Mouse (Mus musculus): ENCODE results near the gene Kcnt2. TPM values are rescaled to one million over a fixed set of nuclear protein-coding genes. Genes with fewer than 3 reads are reported as not detected.

Kcnt2 gene
- polyA plus RNA-seq, 1 experiment from 2014 or later: 2.3 TPM

DNA sequence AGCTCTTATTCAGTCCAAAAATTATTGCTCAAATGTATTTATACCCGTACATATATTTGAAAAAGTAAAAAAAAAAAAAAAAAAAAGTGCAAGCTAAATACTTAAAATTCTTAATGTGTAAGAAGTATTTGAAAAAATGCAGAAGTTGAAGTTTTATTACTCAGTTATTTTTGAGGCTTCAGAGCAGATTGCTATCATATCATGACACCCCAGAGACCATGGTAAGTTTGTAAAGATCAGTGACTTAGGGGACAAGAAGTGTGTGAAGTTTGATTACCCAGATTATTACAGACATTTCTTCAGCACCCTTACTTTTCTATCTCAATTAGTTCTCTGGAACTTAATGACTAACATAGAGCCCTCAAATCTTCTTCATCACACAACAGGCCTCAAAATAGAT is 58.3 kb downstream of the Kcnt2 start:
- no peak for ATAC-seq (ENCODE audit: low FRiP score, low read depth)
- H3K4me3 ChIP-seq: no peak overlapping the region
- H3K4me1 ChIP-seq: no peaks in the 10 kb centered on the region
- no peak overlapping the region for H3K27ac ChIP-seq
- no peaks in the 10 kb centered on the region for H3K36me3 ChIP-seq
- no peak overlapping the region for H3K4me2 ChIP-seq (replicated peaks)
- H3K27me3 ChIP-seq (replicated peaks): no peaks in the 10 kb centered on the region
- whole genome bisulfite sequencing: 88% methylated on average over 1 of the region's 1 CpGs
- 0 out of 2 replicates have a peak, but pooled peaks cover 3% of the 10 kb centered on the region for H3K9me3 ChIP-seq
- no peak overlapping the region for H3K9ac ChIP-seq

GRCm38 (mm10) chr1:140305344-140305743 is 59.4 kb downstream of the Kcnt2 start:
- Histone ChIP-seq H3K9me3 (0 out of 2 replicates have a peak, but pooled peaks cover 3% of the 10 kb centered on the region), H3K27me3 (replicated peaks) (no peaks in the 10 kb centered on the region), H3K27ac (no peak overlapping the region), H3K4me1 (no peaks in the 10 kb centered on the region), H3K4me3 (no peak overlapping the region), H3K9ac (no peak overlapping the region), H3K4me2 (replicated peaks) (no peak overlapping the region), H3K36me3 (no peaks in the 10 kb centered on the region)
- ATAC-seq (ENCODE audit: low FRiP score, low read depth): no peak

DNA sequence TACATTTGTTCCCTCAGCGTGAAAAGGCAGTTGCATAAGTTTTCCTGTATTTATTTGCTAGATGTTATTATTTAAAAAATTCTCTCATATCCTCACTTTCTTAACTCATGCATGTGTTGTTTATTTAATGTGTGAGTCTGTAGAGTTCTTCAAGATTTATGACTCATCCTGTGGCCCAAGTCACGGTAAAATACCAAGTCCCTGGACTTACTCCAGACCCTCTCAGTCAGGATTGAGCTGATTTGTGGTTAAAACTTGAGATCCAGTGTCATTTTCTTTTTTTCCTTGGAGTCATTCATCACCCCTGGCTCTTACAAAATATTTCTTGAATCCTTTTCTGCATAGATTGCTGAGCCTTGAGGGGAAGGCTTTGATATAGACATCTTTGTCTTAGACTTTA is 60.4 kb downstream of the Kcnt2 start:
- H3K36me3 ChIP-seq: no peaks in the 10 kb centered on the region
- ATAC-seq (ENCODE audit: low FRiP score, low read depth): no peak
- H3K4me2 ChIP-seq (replicated peaks): no peak overlapping the region
- no peaks in the 10 kb centered on the region for H3K27me3 ChIP-seq (replicated peaks)
- no peak overlapping the region for H3K9ac ChIP-seq
- 67% methylated on average over 2 of the region's 2 CpGs for WGBS
- H3K27ac ChIP-seq: no peak overlapping the region
- H3K4me3 ChIP-seq: no peak overlapping the region
- H3K9me3 ChIP-seq: 0 out of 2 replicates have a peak, but pooled peaks cover 3% of the 10 kb centered on the region
- no peaks in the 10 kb centered on the region for H3K4me1 ChIP-seq

DNA sequence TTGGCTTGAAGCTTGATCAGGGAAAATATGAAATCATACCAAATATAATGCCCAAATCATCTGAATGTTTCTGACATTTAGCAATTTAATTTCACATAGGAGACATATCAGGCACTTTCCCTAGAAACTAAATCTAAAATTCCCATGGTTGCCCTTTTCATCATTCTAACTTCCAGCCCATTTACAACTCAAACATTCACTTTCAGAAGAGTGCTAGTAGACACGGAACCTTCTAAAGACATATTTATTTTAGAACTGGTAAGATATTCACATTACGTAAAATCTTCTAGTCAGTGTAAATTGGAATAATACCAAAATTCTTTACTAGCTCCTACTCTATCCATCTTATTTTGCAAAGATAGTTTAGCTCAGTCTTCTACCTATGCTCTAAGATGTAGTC is 64.8 kb downstream of the Kcnt2 start:
- no peak for ATAC-seq (ENCODE audit: low FRiP score, low read depth)
- 96% methylated on average over 2 of the region's 2 CpGs for WGBS
- H3K9me3 ChIP-seq: no peaks in the 10 kb centered on the region

DNA sequence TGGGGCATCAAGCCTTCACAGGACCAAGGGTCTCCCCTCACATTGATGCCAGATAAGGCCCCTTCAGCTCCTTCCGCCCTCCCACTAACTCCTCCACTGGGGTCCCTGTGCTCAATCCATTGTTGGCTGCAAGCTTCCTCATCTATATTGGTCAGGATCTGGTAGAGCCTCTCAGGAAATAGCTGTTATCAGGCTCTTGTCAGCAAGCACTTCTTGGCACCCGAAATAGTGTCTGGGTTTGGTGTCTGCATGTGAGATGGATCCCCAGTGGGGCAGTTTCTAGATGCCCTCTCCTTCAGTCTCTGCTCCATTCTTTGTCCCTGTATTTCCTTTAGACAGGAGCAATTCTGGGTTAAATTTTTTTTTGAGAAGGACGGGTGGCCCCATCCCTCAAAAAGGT is 79.1 kb downstream of the Kcnt2 start:
- Histone ChIP-seq H3K4me2 (replicated peaks) (no peak overlapping the region), H3K9ac (no peak overlapping the region), H3K9me3 (no peaks in the 10 kb centered on the region), H3K4me3 (no peak overlapping the region), H3K4me1 (no peaks in the 10 kb centered on the region), H3K27ac (no peak overlapping the region), H3K27me3 (replicated peaks) (no peaks in the 10 kb centered on the region), H3K36me3 (no peaks in the 10 kb centered on the region)
- 88% methylated on average over 3 of the region's 3 CpGs for WGBS
- ATAC-seq (ENCODE audit: low FRiP score, low read depth): no peak

More for the DNA sequence above, 64.8 kb downstream of the Kcnt2 start:
- H3K4me2 ChIP-seq (replicated peaks): no peak overlapping the region
- H3K4me1 ChIP-seq: no peaks in the 10 kb centered on the region
- H3K36me3 ChIP-seq: no peaks in the 10 kb centered on the region
- H3K27me3 ChIP-seq (replicated peaks): no peaks in the 10 kb centered on the region
- no peak overlapping the region for H3K9ac ChIP-seq
- H3K27ac ChIP-seq: no peak overlapping the region
- no peak overlapping the region for H3K4me3 ChIP-seq

DNA sequence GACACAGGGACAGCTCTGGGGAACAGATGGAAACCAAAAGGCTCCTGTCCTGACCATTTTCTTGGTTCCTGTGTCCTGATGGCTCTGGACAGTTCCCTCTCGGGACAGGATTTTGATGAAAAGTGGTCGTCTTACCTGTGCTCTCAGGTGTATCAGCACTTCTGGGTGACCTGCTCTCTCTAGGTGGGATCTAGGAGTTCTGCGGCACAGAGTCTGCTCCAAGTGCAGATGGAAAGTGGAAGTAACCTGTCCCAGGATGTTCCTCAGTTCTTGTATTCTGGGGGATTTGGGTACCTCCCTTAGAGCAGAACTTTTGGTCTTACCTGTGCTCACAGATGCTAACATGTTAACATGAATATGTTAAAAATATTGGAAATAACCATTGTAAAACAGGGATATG is 80.8 kb downstream of the Kcnt2 start:
- no peak overlapping the region for H3K27ac ChIP-seq
- H3K4me3 ChIP-seq: no peak overlapping the region
- no peak for ATAC-seq (ENCODE audit: low FRiP score, low read depth)
- 88% methylated on average over 3 of the region's 3 CpGs for WGBS
- no peak overlapping the region for H3K9ac ChIP-seq
- no peaks in the 10 kb centered on the region for H3K9me3 ChIP-seq
- H3K27me3 ChIP-seq (replicated peaks): no peaks in the 10 kb centered on the region
- no peaks in the 10 kb centered on the region for H3K4me1 ChIP-seq
- no peak overlapping the region for H3K4me2 ChIP-seq (replicated peaks)
- H3K36me3 ChIP-seq: no peaks in the 10 kb centered on the region

GRCm38 (mm10) chr1:140333702-140334101 is 87.7 kb downstream of the Kcnt2 start:
- Histone ChIP-seq H3K4me2 (replicated peaks) (no peak overlapping the region), H3K4me3 (no peak overlapping the region), H3K27ac (no peak overlapping the region), H3K4me1 (no peaks in the 10 kb centered on the region), H3K27me3 (replicated peaks) (no peaks in the 10 kb centered on the region), H3K9me3 (no peaks in the 10 kb centered on the region), H3K36me3 (no peaks in the 10 kb centered on the region), H3K9ac (no peak overlapping the region)
- ATAC-seq (ENCODE audit: low FRiP score, low read depth): peak; percentile 50
- 85% methylated on average over 3 of the region's 3 CpGs for WGBS

DNA sequence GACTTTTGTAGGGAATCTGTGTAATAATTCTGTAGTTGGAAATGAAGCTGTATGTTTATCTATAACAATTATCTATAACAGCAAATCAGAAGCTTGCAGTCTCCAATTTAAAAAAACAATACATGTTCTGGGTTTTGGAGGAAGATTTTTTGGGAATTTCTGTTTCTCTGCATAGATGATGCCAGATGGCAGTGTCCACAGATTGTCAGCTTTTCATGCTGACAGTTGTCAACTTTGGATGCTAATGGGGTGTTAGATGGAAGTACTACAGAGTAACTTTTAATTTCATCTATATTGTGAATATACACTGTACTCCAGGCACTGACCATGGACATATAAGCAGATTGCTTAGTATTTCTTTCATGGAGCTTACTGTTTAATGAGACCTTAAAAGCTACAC is 92.5 kb downstream of the Kcnt2 start:
- no peak overlapping the region for H3K27ac ChIP-seq
- no peak for ATAC-seq (ENCODE audit: low FRiP score, low read depth)
- H3K9ac ChIP-seq: no peak overlapping the region
- H3K4me2 ChIP-seq (replicated peaks): no peak overlapping the region
- no peaks in the 10 kb centered on the region for H3K27me3 ChIP-seq (replicated peaks)
- no peak overlapping the region for H3K4me3 ChIP-seq
- H3K36me3 ChIP-seq: no peaks in the 10 kb centered on the region
- no peaks in the 10 kb centered on the region for H3K4me1 ChIP-seq
- H3K9me3 ChIP-seq: no peaks in the 10 kb centered on the region

DNA sequence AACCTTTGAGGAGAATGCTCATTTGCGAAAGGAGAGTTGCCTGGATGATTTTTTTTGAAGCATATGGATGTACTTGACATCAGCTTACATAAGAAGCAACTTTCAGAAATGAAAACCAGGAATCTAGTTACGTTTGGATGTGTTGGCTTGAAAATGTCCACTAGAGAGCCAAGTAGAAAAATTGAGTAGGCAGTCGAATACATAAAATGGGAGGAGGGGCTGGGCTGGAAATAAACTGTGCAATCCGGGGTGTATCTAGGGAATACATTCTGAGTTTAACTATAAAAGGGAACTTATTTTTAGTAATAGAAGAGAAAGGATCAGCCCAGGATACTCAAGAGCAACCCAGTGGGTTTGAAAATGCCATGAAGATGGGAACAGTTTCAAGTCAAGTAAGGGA is 93.4 kb downstream of the Kcnt2 start:
- Histone ChIP-seq H3K4me1 (no peaks in the 10 kb centered on the region), H3K4me2 (replicated peaks) (no peak overlapping the region), H3K36me3 (no peaks in the 10 kb centered on the region), H3K27ac (no peak overlapping the region), H3K9me3 (no peaks in the 10 kb centered on the region), H3K9ac (no peak overlapping the region), H3K4me3 (no peak overlapping the region), H3K27me3 (replicated peaks) (no peaks in the 10 kb centered on the region)
- ATAC-seq (ENCODE audit: low FRiP score, low read depth): no peak
- 70% methylated on average over 4 of the region's 4 CpGs for WGBS

GRCm38 (mm10) chr1:140364787-140365186 is 118.8 kb downstream of the Kcnt2 start:
- no peak for ATAC-seq (ENCODE audit: low FRiP score, low read depth)
- WGBS: 35% methylated on average over 2 of the region's 2 CpGs
- no peak overlapping the region for H3K9ac ChIP-seq
- no peak overlapping the region for H3K4me2 ChIP-seq (replicated peaks)
- H3K4me3 ChIP-seq: no peak overlapping the region
- H3K4me1 ChIP-seq: no peaks in the 10 kb centered on the region
- H3K9me3 ChIP-seq: no peaks in the 10 kb centered on the region
- no peaks in the 10 kb centered on the region for H3K36me3 ChIP-seq
- H3K27me3 ChIP-seq (replicated peaks): no peaks in the 10 kb centered on the region
- no peak overlapping the region for H3K27ac ChIP-seq

- H3K4me2 ChIP-seq (replicated peaks): no peak overlapping the region
- H3K4me3 ChIP-seq: no peak overlapping the region
- no peaks in the 10 kb centered on the region for H3K4me1 ChIP-seq
- ATAC-seq (ENCODE audit: low FRiP score, low read depth): no peak
- no peak overlapping the region for H3K27ac ChIP-seq
- no peaks in the 10 kb centered on the region for H3K9me3 ChIP-seq
- H3K27me3 ChIP-seq (replicated peaks): no peaks in the 10 kb centered on the region
- 83% methylated on average over 1 of the region's 1 CpGs for WGBS
- no peak overlapping the region for H3K9ac ChIP-seq
- H3K36me3 ChIP-seq: no peaks in the 10 kb centered on the region
These were observed 127.6 kb downstream of the Kcnt2 start for GRCm38 (mm10) chr1:140373532-140373931.

- H3K36me3 ChIP-seq: no peaks in the 10 kb centered on the region
- H3K27ac ChIP-seq: no peak overlapping the region
- H3K27me3 ChIP-seq (replicated peaks): no peaks in the 10 kb centered on the region
- H3K4me1 ChIP-seq: no peaks in the 10 kb centered on the region
- H3K9ac ChIP-seq: no peak overlapping the region
- no peak for ATAC-seq (ENCODE audit: low FRiP score, low read depth)
- 79% methylated on average over 2 of the region's 2 CpGs for WGBS
- H3K9me3 ChIP-seq: no peaks in the 10 kb centered on the region
- H3K4me2 ChIP-seq (replicated peaks): no peak overlapping the region
- no peak overlapping the region for H3K4me3 ChIP-seq
These were observed 132.8 kb downstream of the Kcnt2 start for GRCm38 (mm10) chr1:140378791-140379190.

- no peak overlapping the region for H3K27ac ChIP-seq
- no peaks in the 10 kb centered on the region for H3K4me1 ChIP-seq
- no peaks in the 10 kb centered on the region for H3K27me3 ChIP-seq (replicated peaks)
- ATAC-seq (ENCODE audit: low FRiP score, low read depth): no peak
- 72% methylated on average over 2 of the region's 2 CpGs for WGBS
- H3K9ac ChIP-seq: no peak overlapping the region
- H3K4me3 ChIP-seq: no peak overlapping the region
- no peaks in the 10 kb centered on the region for H3K9me3 ChIP-seq
- H3K36me3 ChIP-seq: no peaks in the 10 kb centered on the region
- no peak overlapping the region for H3K4me2 ChIP-seq (replicated peaks)
These were observed 133.6 kb downstream of the Kcnt2 start for GRCm38 (mm10) chr1:140379526-140379925.

Data from neural tube, embryonic 12.5 days (tissue).